Mouse (Mus musculus) kidney, adult 18-20 months (tissue): ENCODE results near the gene Rps25.
"Not testable (repeated sequence)": the region's sequence is repeated elsewhere in the genome, so short reads cannot be mapped to it uniquely, and the experiment has no call there.

Experiments
- DNase-seq: peaks from one replicate; pipeline ENCODE4 v3.0.0; 2021

Rps25 gene

GRCm38 (mm10) chr9:44407752-44408097 lies 786 bp downstream of the Rps25 start:
- no peak for DNase-seq

GRCm38 (mm10) chr9:44408693-44409092 lies 1.8 kb downstream of the Rps25 start:
- not testable (repeated sequence) for DNase-seq

GRCm38 (mm10) chr9:44410647-44411336 lies 3.9 kb downstream of the Rps25 start:
- no peak for DNase-seq

GRCm38 (mm10) chr9:44411601-44412130 lies 4.7 kb downstream of the Rps25 start:
- no peak for DNase-seq

GRCm38 (mm10) chr9:44412306-44412705 lies 5.4 kb downstream of the Rps25 start:
- no peak for DNase-seq

GRCm38 (mm10) chr9:44412781-44413180 lies 5.8 kb downstream of the Rps25 start:
- no peak for DNase-seq

GRCm38 (mm10) chr9:44417156-44417891 lies 10.4 kb downstream of the Rps25 start:
- no peak for DNase-seq

- DNase-seq: peak; percentile 97
Measured at GRCm38 (mm10) chr9:44417892-44418363, 11.0 kb downstream of the Rps25 start.

- DNase-seq: no peak
Measured at GRCm38 (mm10) chr9:44418519-44419385, 11.8 kb downstream of the Rps25 start, which contains the start of gene Ccdc84. TSS of gene Ccdc84 (minus strand) at chr9:44418569.

GRCm38 (mm10) chr9:44419730-44420129 lies 12.8 kb downstream of the Rps25 start:
- DNase-seq: not testable (repeated sequence)

- DNase-seq: no peak
Measured at GRCm38 (mm10) chr9:44420280-44420898, 13.4 kb downstream of the Rps25 start.

GRCm38 (mm10) chr9:44423576-44423975 lies 16.6 kb downstream of the Rps25 start:
- no peak for DNase-seq

- DNase-seq: no peak
Measured at GRCm38 (mm10) chr9:44432577-44433185, 25.7 kb downstream of the Rps25 start.

- no peak for DNase-seq
Measured at GRCm38 (mm10) chr9:44435747-44436146, 28.8 kb downstream of the Rps25 start.

- no peak for DNase-seq
Measured at GRCm38 (mm10) chr9:44440961-44441360, 34.0 kb downstream of the Rps25 start, which contains the start of gene Foxr1. TSS of gene Foxr1 (minus strand) at chr9:44441136.

GRCm38 (mm10) chr9:44444402-44445025 lies 37.6 kb downstream of the Rps25 start:
- not testable (repeated sequence) for DNase-seq

GRCm38 (mm10) chr9:44450387-44450786 lies 43.4 kb downstream of the Rps25 start:
- DNase-seq: no peak

- DNase-seq: peak; percentile 87
Measured at GRCm38 (mm10) chr9:44454132-44454890, 47.4 kb downstream of the Rps25 start.

GRCm38 (mm10) chr9:44454891-44455220 lies 47.9 kb downstream of the Rps25 start, which contains the start of gene Upk2:
TSS of gene Upk2 (minus strand) at chr9:44454976.
- DNase-seq: no peak

GRCm38 (mm10) chr9:44457035-44457742 lies 50.2 kb downstream of the Rps25 start:
- DNase-seq: no peak
